Mouse (Mus musculus): ENCODE data around the gene Aida. TPM values are rescaled to one million over a fixed set of nuclear protein-coding genes. Genes with fewer than 3 reads are reported as not detected.

The Aida gene
- polyA plus RNA-seq (2015; fragmentation: Nextera tagmentation; extraction: Ambion mirVana): 23.7 and 31.4 TPM in 2 replicates

- ATAC-seq (no peak), DNase-seq (ENCODE audit: low spot score) (peak; percentile 58)
- Histone ChIP-seq H3K4me1 (ENCODE audit: insufficient read depth, low read depth, low read length) (no peaks in the 10 kb centered on the region), H3K9ac (replicated peaks; ENCODE audit: low read depth) (peak within 1 kb of the TSS; percentile 43), H3K9me3 (ENCODE audit: low read length) (no peaks in the 10 kb centered on the region), H3K4me2 (replicated peaks; ENCODE audit: low read depth, low read length) (peak within 1 kb of the TSS; percentile 56), H3K27ac (ENCODE audit: low read length) (peak within 1 kb of the TSS; percentile 47), H3K36me3 (ENCODE audit: insufficient read depth, low read length) (peaks cover 7% of the 10 kb centered on the region), H3K4me3 (ENCODE audit: low read depth, low read length) (peak within 1 kb of the TSS; percentile 51), H3K27me3 (replicated peaks; ENCODE audit: insufficient read depth, low read length) (no peaks in the 10 kb centered on the region)
- WGBS: 1% methylated on average over 25 of the region's 26 CpGs
- no peak; the same call in 1 of the 2 replicates for TF ChIP-seq CTCF (IDR thresholded peaks at IDR 0.05)
- no peak for TF ChIP-seq EP300 (IDR thresholded peaks at IDR 0.05)
Observed at GRCm38 (mm10) chr1:183296465-183296864, at the start of gene Aida. TSS of gene Aida (plus strand) at chr1:183296590.

GRCm38 (mm10) chr1:183248144-183248543 is 48.2 kb upstream of the Aida start:
- no peak overlapping the region for H3K9ac ChIP-seq (replicated peaks; ENCODE audit: low read depth)
- no peak overlapping the region for H3K27ac ChIP-seq (ENCODE audit: low read length)
- TF ChIP-seq CTCF (IDR thresholded peaks at IDR 0.05): no peak
- no peak for TF ChIP-seq EP300 (IDR thresholded peaks at IDR 0.05)
- DNase-seq (ENCODE audit: low spot score) (no peak), ATAC-seq (no peak)
- H3K4me2 ChIP-seq (replicated peaks; ENCODE audit: low read depth, low read length): no peak overlapping the region
- no peaks in the 10 kb centered on the region for H3K9me3 ChIP-seq (ENCODE audit: low read length)
- no peak overlapping the region for H3K4me3 ChIP-seq (ENCODE audit: low read depth, low read length)
- H3K4me1 ChIP-seq (ENCODE audit: insufficient read depth, low read depth, low read length): no peaks in the 10 kb centered on the region
- no peaks in the 10 kb centered on the region for H3K36me3 ChIP-seq (ENCODE audit: insufficient read depth, low read length)
- 31% methylated on average over 1 of the region's 1 CpGs for WGBS
- H3K27me3 ChIP-seq (replicated peaks; ENCODE audit: insufficient read depth, low read length): no peaks in the 10 kb centered on the region

- ATAC-seq: no peak
Observed at GRCm38 (mm10) chr1:183250612-183251011, 45.8 kb upstream of the Aida start.

GRCm38 (mm10) chr1:183251818-183252217 is 44.6 kb upstream of the Aida start:
- no peak overlapping the region for H3K4me2 ChIP-seq (replicated peaks; ENCODE audit: low read depth, low read length)
- H3K4me1 ChIP-seq (ENCODE audit: insufficient read depth, low read depth, low read length): no peaks in the 10 kb centered on the region
- H3K36me3 ChIP-seq (ENCODE audit: insufficient read depth, low read length): no peaks in the 10 kb centered on the region
- no peak overlapping the region for H3K4me3 ChIP-seq (ENCODE audit: low read depth, low read length)
- whole genome bisulfite sequencing: 58% methylated on average over 2 of the region's 2 CpGs
- H3K9me3 ChIP-seq (ENCODE audit: low read length): no peaks in the 10 kb centered on the region
- no peaks in the 10 kb centered on the region for H3K27me3 ChIP-seq (replicated peaks; ENCODE audit: insufficient read depth, low read length)
- no peak overlapping the region for H3K27ac ChIP-seq (ENCODE audit: low read length)
- no peak for TF ChIP-seq EP300 (IDR thresholded peaks at IDR 0.05)
- ATAC-seq: no peak
- no peak for DNase-seq (ENCODE audit: low spot score)
- H3K9ac ChIP-seq (replicated peaks; ENCODE audit: low read depth): no peak overlapping the region

More at GRCm38 (mm10) chr1:183250612-183251011, 45.8 kb upstream of the Aida start:
- H3K36me3 ChIP-seq (ENCODE audit: insufficient read depth, low read length): no peaks in the 10 kb centered on the region
- 63% methylated on average over 4 of the region's 4 CpGs for WGBS
- H3K27ac ChIP-seq (ENCODE audit: low read length): no peak overlapping the region
- H3K4me2 ChIP-seq (replicated peaks; ENCODE audit: low read depth, low read length): no peak overlapping the region
- no peak for TF ChIP-seq EP300 (IDR thresholded peaks at IDR 0.05)
- TF ChIP-seq CTCF (IDR thresholded peaks at IDR 0.05): no peak
- no peak overlapping the region for H3K4me3 ChIP-seq (ENCODE audit: low read depth, low read length)
- H3K9ac ChIP-seq (replicated peaks; ENCODE audit: low read depth): no peak overlapping the region
- DNase-seq (ENCODE audit: low spot score): no peak
- no peaks in the 10 kb centered on the region for H3K27me3 ChIP-seq (replicated peaks; ENCODE audit: insufficient read depth, low read length)
- H3K9me3 ChIP-seq (ENCODE audit: low read length): no peaks in the 10 kb centered on the region
- no peaks in the 10 kb centered on the region for H3K4me1 ChIP-seq (ENCODE audit: insufficient read depth, low read depth, low read length)

- ATAC-seq (no peak), DNase-seq (ENCODE audit: low spot score) (no peak)
- Histone ChIP-seq H3K36me3 (ENCODE audit: insufficient read depth, low read length) (no peaks in the 10 kb centered on the region), H3K27ac (ENCODE audit: low read length) (no peak overlapping the region), H3K27me3 (replicated peaks; ENCODE audit: insufficient read depth, low read length) (no peaks in the 10 kb centered on the region), H3K9me3 (ENCODE audit: low read length) (no peaks in the 10 kb centered on the region), H3K9ac (replicated peaks; ENCODE audit: low read depth) (no peak overlapping the region), H3K4me1 (ENCODE audit: insufficient read depth, low read depth, low read length) (no peaks in the 10 kb centered on the region), H3K4me2 (replicated peaks; ENCODE audit: low read depth, low read length) (no peak overlapping the region), H3K4me3 (ENCODE audit: low read depth, low read length) (no peak overlapping the region)
- 51% methylated on average over 10 of the region's 10 CpGs for WGBS
- TF ChIP-seq CTCF (IDR thresholded peaks at IDR 0.05): no peak
- TF ChIP-seq EP300 (IDR thresholded peaks at IDR 0.05): no peak
Observed at GRCm38 (mm10) chr1:183252574-183252973, 43.8 kb upstream of the Aida start.

GRCm38 (mm10) chr1:183264145-183265008 is 32.0 kb upstream of the Aida start:
- Histone ChIP-seq H3K27ac (ENCODE audit: low read length) (no peak overlapping the region), H3K36me3 (ENCODE audit: insufficient read depth, low read length) (no peaks in the 10 kb centered on the region), H3K4me2 (replicated peaks; ENCODE audit: low read depth, low read length) (no peak overlapping the region), H3K4me3 (ENCODE audit: low read depth, low read length) (no peak overlapping the region), H3K4me1 (ENCODE audit: insufficient read depth, low read depth, low read length) (no peaks in the 10 kb centered on the region), H3K27me3 (replicated peaks; ENCODE audit: insufficient read depth, low read length) (no peaks in the 10 kb centered on the region), H3K9ac (replicated peaks; ENCODE audit: low read depth) (no peak overlapping the region), H3K9me3 (ENCODE audit: low read length) (no peaks in the 10 kb centered on the region)
- peak; percentile 68 for ATAC-seq
- WGBS: 66% methylated on average over 13 of the region's 13 CpGs
- DNase-seq (ENCODE audit: low spot score): peak; percentile 46
- no peak for TF ChIP-seq CTCF (IDR thresholded peaks at IDR 0.05)
- no peak for TF ChIP-seq EP300 (IDR thresholded peaks at IDR 0.05)

All from lung, postnatal 0 days (tissue).